Mouse (Mus musculus): ENCODE measurements around the gene Acap2.

DNA sequence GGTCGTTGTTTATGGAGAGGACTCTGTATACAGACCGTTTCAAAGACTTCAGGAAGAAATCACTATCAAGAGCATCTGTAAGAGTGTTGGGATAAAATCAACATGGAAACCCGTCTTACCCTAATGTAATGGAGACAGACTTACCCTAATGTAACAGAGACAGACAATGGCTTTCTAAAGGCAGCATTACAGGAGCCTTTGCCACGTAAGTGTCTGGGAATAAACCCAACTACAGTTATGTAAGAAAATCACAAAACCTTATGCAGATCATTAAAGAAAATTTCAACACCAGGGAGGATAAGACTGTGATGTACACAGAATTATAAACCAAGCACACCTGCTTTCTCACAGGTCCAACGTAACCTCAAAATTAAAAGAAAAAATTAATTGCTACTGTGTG, 72.9 kb downstream of the Acap2 start:
- TF ChIP-seq CTCF (IDR thresholded peaks at IDR 0.05; ENCODE audit: low read depth): no peak
- TF ChIP-seq EP300 (IDR thresholded peaks at IDR 0.05; ENCODE audit: low read depth): no peak
